Mouse (Mus musculus): ENCODE results near the gene Cacna2d4.

DNA sequence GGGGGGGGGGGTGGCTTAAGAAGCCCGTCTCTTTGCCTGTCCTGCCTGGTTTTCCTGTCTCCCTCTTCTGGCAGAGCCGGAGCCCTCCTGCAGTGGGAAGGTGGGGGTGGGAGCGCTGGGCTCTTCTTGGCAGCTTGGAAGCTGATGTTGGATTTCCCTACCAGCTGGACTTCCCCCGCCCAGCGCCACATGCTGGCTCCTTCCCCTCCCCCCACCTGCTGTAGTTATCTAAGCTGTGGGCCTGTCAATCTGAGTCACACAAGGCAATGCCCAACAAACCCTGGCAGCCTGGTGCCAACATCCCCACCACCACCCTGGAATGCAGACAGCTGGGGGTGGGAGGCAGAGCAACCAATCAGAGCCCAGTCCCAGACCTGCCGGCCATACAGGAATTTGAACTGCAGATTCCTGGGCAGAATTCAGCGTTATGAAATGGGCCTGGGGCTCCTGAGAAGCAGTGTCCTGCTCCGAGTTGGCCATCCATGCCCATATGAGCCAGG lies 92.9 kb downstream of the Cacna2d4 start:
- TF ChIP-seq CTCF (IDR thresholded peaks at IDR 0.05; ENCODE audit: extremely low read depth, insufficient read depth, insufficient read length, insufficient replicate concordance) (no peak), POLR2A (IDR thresholded peaks at IDR 0.05; ENCODE audit: low read depth, low read length) (no peak)

All from spleen, adult 2 months (tissue).